Mouse (Mus musculus) liver, embryonic 15.5 days (tissue): Measurements from ENCODE around the gene Usp40. TPM values are rescaled to one million over a fixed set of nuclear protein-coding genes. Genes with fewer than 3 reads are reported as not detected.

Experiments used
- ATAC-seq: fragments of 200-750 bp; cut with Nextera tagmentation; 2 replicates; pipeline ENCODE4 v1.8.0; 2017; ENCODE audit warnings: moderate number of reproducible peaks, mild to moderate bottlenecking, moderate library complexity; ENCODE audit not compliant: insufficient read depth
- H3K27ac ChIP-seq: fragments of 300-500 bp; sonication (generic); replicated peaks from 2 replicates; pipeline ENCODE4 v1.5.1; 2015; ENCODE audit warnings: mild to moderate bottlenecking, inconsistent platforms
- H3K27me3 ChIP-seq: fragments of 300-500 bp; sonication (generic); 2 replicates; pipeline ENCODE4 v1.6.1; 2015; ENCODE audit warnings: mild to moderate bottlenecking, inconsistent platforms
- H3K36me3 ChIP-seq: fragments of 300-500 bp; sonication (generic); replicated peaks from 2 replicates; pipeline ENCODE4 v1.6.1; 2015; ENCODE audit warnings: moderate library complexity, mild to moderate bottlenecking, inconsistent platforms
- H3K4me1 ChIP-seq: fragments of 300-500 bp; sonication (generic); replicated peaks from 2 replicates; pipeline ENCODE4 v1.6.1; 2015; ENCODE audit warnings: inconsistent platforms
- H3K4me2 ChIP-seq: fragments of 300-500 bp; sonication (generic); 2 replicates; pipeline ENCODE4 v1.6.1; 2015; ENCODE audit warnings: moderate library complexity, mild to moderate bottlenecking, inconsistent platforms
- H3K4me3 ChIP-seq: fragments of 300-500 bp; sonication (generic); replicated peaks from 2 replicates; pipeline ENCODE4 v1.5.1; 2015; ENCODE audit warnings: mild to moderate bottlenecking, inconsistent platforms
- H3K9ac ChIP-seq: fragments of 300-500 bp; sonication (generic); 2 replicates; pipeline ENCODE4 v1.6.1; 2015; ENCODE audit warnings: moderate library complexity, mild to moderate bottlenecking, inconsistent platforms
- H3K9me3 ChIP-seq: fragments of 300-500 bp; sonication (generic); replicated peaks from 2 replicates; pipeline ENCODE4 v1.6.1; 2016; ENCODE audit warnings: inconsistent platforms
- WGBS: fragments of 180-500 bp; shearing (Covaris S2); methylation state at CpG from one replicate; pipeline ENCODE4 v1.1.7; 2015; ENCODE audit warnings: mixed read lengths; ENCODE audit not compliant: insufficient replicate concordance; 5-methylcytosine and 5-hydroxymethylcytosine counted together
- polyA plus RNA-seq: library from polyadenylated mRNA; unstranded; fragments of >200 nt; fragmentation: Nextera tagmentation; extraction: Ambion mirVana; gene quantifications from 2 replicates; pipeline ENCODE4 v1.2.1, GENCODE M21; 2015

The Usp40 gene
- polyA plus RNA-seq, 1 experiment from 2014 or later, result 8.2 TPM

- ATAC-seq, result no peak
Observed at GRCm38 (mm10) chr1:87918061-87918460, 90.3 kb downstream of the Usp40 start.

GRCm38 (mm10) chr1:87917361-87917760 is 91.0 kb downstream of the Usp40 start:
- 74% methylated on average over 3 of the region's 3 CpGs for WGBS
- H3K9ac ChIP-seq, result no peak overlapping the region
- no peak overlapping the region for H3K4me2 ChIP-seq
- H3K9me3 ChIP-seq, result no peaks in the 10 kb centered on the region
- peaks cover 55% of the 10 kb centered on the region for H3K36me3 ChIP-seq
- H3K4me3 ChIP-seq, result no peak overlapping the region
- H3K27me3 ChIP-seq, result no peaks in the 10 kb centered on the region
- peaks cover 5% of the 10 kb centered on the region; the same call in 1 of the 2 replicates for H3K4me1 ChIP-seq
- ATAC-seq, result no peak
- H3K27ac ChIP-seq, result no peak overlapping the region

More at GRCm38 (mm10) chr1:87918061-87918460, 90.3 kb downstream of the Usp40 start:
- WGBS, result 79% methylated on average over 2 of the region's 2 CpGs
- no peak overlapping the region for H3K4me3 ChIP-seq
- no peaks in the 10 kb centered on the region for H3K27me3 ChIP-seq
- H3K36me3 ChIP-seq, result peaks cover 55% of the 10 kb centered on the region
- peaks cover 5% of the 10 kb centered on the region; the same call in 1 of the 2 replicates for H3K4me1 ChIP-seq
- H3K4me2 ChIP-seq, result no peak overlapping the region
- no peak overlapping the region for H3K27ac ChIP-seq
- no peaks in the 10 kb centered on the region for H3K9me3 ChIP-seq
- H3K9ac ChIP-seq, result no peak overlapping the region

GRCm38 (mm10) chr1:87913356-87913755 is 95.0 kb downstream of the Usp40 start:
- Histone ChIP-seq H3K27ac (no peak overlapping the region), H3K9me3 (no peaks in the 10 kb centered on the region), H3K4me2 (no peak overlapping the region), H3K27me3 (no peaks in the 10 kb centered on the region), H3K4me1 (peaks cover 23% of the 10 kb centered on the region), H3K4me3 (no peak overlapping the region), H3K9ac (no peak overlapping the region), H3K36me3 (peaks cover 32% of the 10 kb centered on the region)
- no peak for ATAC-seq

- no peak overlapping the region for H3K27ac ChIP-seq
- H3K36me3 ChIP-seq, result peaks cover 5% of the 10 kb centered on the region; the same call in 1 of the 2 replicates
- H3K4me3 ChIP-seq, result no peak overlapping the region
- no peaks in the 10 kb centered on the region for H3K9me3 ChIP-seq
- H3K4me1 ChIP-seq, result peaks cover 23% of the 10 kb centered on the region
- H3K27me3 ChIP-seq, result no peaks in the 10 kb centered on the region
- no peak overlapping the region for H3K4me2 ChIP-seq
- H3K9ac ChIP-seq, result no peak overlapping the region
- WGBS, result 46% methylated on average over 1 of the region's 1 CpGs
- ATAC-seq, result no peak
Observed at GRCm38 (mm10) chr1:87910428-87910827, 97.9 kb downstream of the Usp40 start.

- H3K4me3 ChIP-seq, result no peak overlapping the region
- H3K4me2 ChIP-seq, result no peak overlapping the region
- H3K9ac ChIP-seq, result no peak overlapping the region
- no peaks in the 10 kb centered on the region for H3K27me3 ChIP-seq
- no peak overlapping the region for H3K27ac ChIP-seq
- no peaks in the 10 kb centered on the region for H3K9me3 ChIP-seq
- ATAC-seq, result 0 out of 2 replicates have a peak, but pooled peaks have one; percentile 36
- peaks cover 23% of the 10 kb centered on the region for H3K4me1 ChIP-seq
- H3K36me3 ChIP-seq, result no peaks in the 10 kb centered on the region
Observed at GRCm38 (mm10) chr1:87909565-87909964, 98.8 kb downstream of the Usp40 start.

- Histone ChIP-seq H3K9ac (no peak overlapping the region), H3K4me3 (no peak overlapping the region), H3K36me3 (no peaks in the 10 kb centered on the region), H3K27ac (no peak overlapping the region), H3K27me3 (no peaks in the 10 kb centered on the region), H3K4me2 (no peak overlapping the region), H3K4me1 (peaks cover 23% of the 10 kb centered on the region), H3K9me3 (no peaks in the 10 kb centered on the region)
- 44% methylated on average over 3 of the region's 3 CpGs for WGBS
- ATAC-seq, result no peak
Observed at GRCm38 (mm10) chr1:87908736-87909135, 99.6 kb downstream of the Usp40 start.

- Histone ChIP-seq H3K4me3 (no peak overlapping the region), H3K27ac (no peak overlapping the region), H3K9ac (no peak overlapping the region), H3K9me3 (no peaks in the 10 kb centered on the region), H3K27me3 (no peaks in the 10 kb centered on the region), H3K36me3 (no peaks in the 10 kb centered on the region), H3K4me2 (no peak overlapping the region), H3K4me1 (peaks cover 18% of the 10 kb centered on the region)
- no peak for ATAC-seq
- 78% methylated on average over 2 of the region's 2 CpGs for WGBS
Observed at GRCm38 (mm10) chr1:87908006-87908405, 100.3 kb downstream of the Usp40 start.

- H3K27ac ChIP-seq, result no peak overlapping the region
- WGBS, result 72% methylated on average over 5 of the region's 5 CpGs
- H3K9ac ChIP-seq, result no peak overlapping the region
- peaks cover 20% of the 10 kb centered on the region for H3K4me1 ChIP-seq
- H3K36me3 ChIP-seq, result no peaks in the 10 kb centered on the region
- peak; percentile 40; the same call in 1 of the 2 replicates for ATAC-seq
- H3K4me3 ChIP-seq, result no peak overlapping the region
- no peaks in the 10 kb centered on the region for H3K9me3 ChIP-seq
- H3K27me3 ChIP-seq, result no peaks in the 10 kb centered on the region
- H3K4me2 ChIP-seq, result no peak overlapping the region
Observed at GRCm38 (mm10) chr1:87906361-87906956, 101.9 kb downstream of the Usp40 start.

- H3K27ac ChIP-seq, result no peak overlapping the region
- H3K4me2 ChIP-seq, result no peak overlapping the region
- no peaks in the 10 kb centered on the region for H3K9me3 ChIP-seq
- no peaks in the 10 kb centered on the region for H3K27me3 ChIP-seq
- H3K9ac ChIP-seq, result no peak overlapping the region
- no peaks in the 10 kb centered on the region for H3K36me3 ChIP-seq
- no peak overlapping the region for H3K4me3 ChIP-seq
- no peak for ATAC-seq
- H3K4me1 ChIP-seq, result peaks cover 30% of the 10 kb centered on the region
Observed at GRCm38 (mm10) chr1:87902186-87902585, 106.2 kb downstream of the Usp40 start.

- no peak overlapping the region for H3K9ac ChIP-seq
- peak; percentile 77 for ATAC-seq
- H3K27me3 ChIP-seq, result no peaks in the 10 kb centered on the region
- no peaks in the 10 kb centered on the region for H3K36me3 ChIP-seq
- peak overlapping the region; percentile 43 for H3K27ac ChIP-seq
- peaks cover 41% of the 10 kb centered on the region for H3K4me1 ChIP-seq
- no peaks in the 10 kb centered on the region for H3K9me3 ChIP-seq
- H3K4me2 ChIP-seq, result peak overlapping the region; percentile 4; the same call in 1 of the 2 replicates
- WGBS, result 40% methylated on average over 6 of the region's 6 CpGs
- no peak overlapping the region for H3K4me3 ChIP-seq
Observed at GRCm38 (mm10) chr1:87900979-87901378, 107.4 kb downstream of the Usp40 start.

- H3K27ac ChIP-seq, result no peak overlapping the region
- H3K4me2 ChIP-seq, result no peak overlapping the region
- no peaks in the 10 kb centered on the region for H3K9me3 ChIP-seq
- no peak for ATAC-seq
- peaks cover 41% of the 10 kb centered on the region for H3K4me1 ChIP-seq
- 22% methylated on average over 2 of the region's 2 CpGs for WGBS
- H3K27me3 ChIP-seq, result no peaks in the 10 kb centered on the region
- H3K4me3 ChIP-seq, result no peak overlapping the region
- no peak overlapping the region for H3K9ac ChIP-seq
- 0 out of 2 replicates have a peak, but pooled peaks cover 3% of the 10 kb centered on the region for H3K36me3 ChIP-seq
Observed at GRCm38 (mm10) chr1:87899701-87900100, 108.7 kb downstream of the Usp40 start.

- ATAC-seq, result no peak
Observed at GRCm38 (mm10) chr1:87896921-87897320, 111.4 kb downstream of the Usp40 start.

More at GRCm38 (mm10) chr1:87896921-87897320, 111.4 kb downstream of the Usp40 start:
- H3K9ac ChIP-seq, result no peak overlapping the region
- peaks cover 45% of the 10 kb centered on the region for H3K4me1 ChIP-seq
- H3K9me3 ChIP-seq, result no peaks in the 10 kb centered on the region
- H3K27me3 ChIP-seq, result no peaks in the 10 kb centered on the region
- H3K27ac ChIP-seq, result no peak overlapping the region
- WGBS, result 72% methylated on average over 2 of the region's 2 CpGs
- H3K36me3 ChIP-seq, result 0 out of 2 replicates have a peak, but pooled peaks cover 3% of the 10 kb centered on the region
- no peak overlapping the region for H3K4me3 ChIP-seq
- H3K4me2 ChIP-seq, result no peak overlapping the region
